Mouse (Mus musculus) heart, adult 2 months (tissue): Measurements from ENCODE around the gene Tbxas1.

Experiments
- CTCF ChIP-seq: fragments of 200-600 bp; IDR thresholded peaks from 2 replicates; pipeline ENCODE4 v1.8.1; 2022; ENCODE audit warnings: antibody characterized with exemption, mild to moderate bottlenecking, moderate library complexity
- EP300 ChIP-seq: fragments of 200-500 bp; IDR thresholded peaks from 2 replicates; pipeline ENCODE4 v1.6.1; 2011; ENCODE audit warnings: low read depth, low read length, control low read depth; ENCODE audit not compliant: insufficient read depth
- POLR2A ChIP-seq: fragments of 200-500 bp; IDR thresholded peaks from 2 replicates; pipeline ENCODE4 v1.6.1; 2011; ENCODE audit warnings: mild to moderate bottlenecking, low read depth, low read length, control low read depth; ENCODE audit not compliant: insufficient read depth

- TF ChIP-seq CTCF (no peak), EP300 (no peak), POLR2A (no peak)
Measured at GRCm38 (mm10) chr6:38982071-38982470, 106.9 kb downstream of the Tbxas1 start.
